Mouse (Mus musculus): ENCODE results near the gene Afmid. TPM values are rescaled to one million over a fixed set of nuclear protein-coding genes. Genes with fewer than 3 reads are reported as not detected.

The Afmid gene
- total RNA-seq (2023) = 10 to 100 TPM in 1 of 2 experiments, 1 to 10 TPM in 1; 10.0 to 13.1 TPM

GRCm38 (mm10) chr11:117825333-117826101 is at the start of gene Afmid, which contains the start of gene Tk1:
Gene Afmid, plus strand, starts transcription at chr11:117825924.
Gene Tk1, minus strand, starts transcription at chr11:117826092.

GRCm38 (mm10) chr11:117781993-117782704 is 43.6 kb upstream of the Afmid start, which contains the start of the genes Tmc8 and Tmc6:
Gene Tmc8, plus strand, starts transcription at chr11:117782076.
Gene Tmc6, minus strand, starts transcription at chr11:117782198.

GRCm38 (mm10) chr11:117797511-117798159 is 28.1 kb upstream of the Afmid start, which contains the start of gene 6030468B19Rik:
Gene 6030468B19Rik, plus strand, starts transcription at chr11:117797660.

GRCm38 (mm10) chr11:117809407-117810311 is 16.1 kb upstream of the Afmid start, which contains the start of the genes Gm20708 and Syngr2:
Gene Gm20708, plus strand, starts transcription at chr11:117809668.
Gene Syngr2, plus strand, starts transcription at chr11:117809668.

GRCm38 (mm10) chr11:117848985-117849671 is 23.4 kb downstream of the Afmid start, which contains the start of gene Birc5:
Gene Birc5, plus strand, starts transcription at chr11:117849251.

GRCm38 (mm10) chr11:117860601-117861000 is 34.9 kb downstream of the Afmid start, which contains the start of gene Tmem235:
Gene Tmem235, plus strand, starts transcription at chr11:117860752.

GRCm38 (mm10) chr11:117872861-117873608 is 47.3 kb downstream of the Afmid start, which contains the start of gene Tha1:
Gene Tha1, minus strand, starts transcription at chr11:117873481.

Other genes starting within 250 kb of the Afmid start
- 10 to 100 TPM; 41.2 to 45.0 TPM for gene Tnrc6c, start 171.6 kb upstream of the Afmid start, total RNA-seq (2023)
- gene Tmc8, start 43.8 kb upstream of the Afmid start, total RNA-seq (2023) = 10 to 100 TPM; 41.1 to 42.9 TPM
- gene Tmc6, start 43.7 kb upstream of the Afmid start, total RNA-seq (2023) = 100 to 1,000 TPM; 226 to 288 TPM
- gene 6030468B19Rik, start 28.3 kb upstream of the Afmid start, total RNA-seq (2023) = not detected
- gene Gm20708, start 16.3 kb upstream of the Afmid start, total RNA-seq (2023) = 1 to 10 TPM; 5.3 to 8.7 TPM
- 100 to 1,000 TPM; 264 to 272 TPM for gene Syngr2, start 16.3 kb upstream of the Afmid start, total RNA-seq (2023)
- gene Tk1, start 168 bp downstream of the Afmid start, total RNA-seq (2023) = 10 to 100 TPM in 1 of 2 experiments, 1 to 10 TPM in 1; 9.9 to 13.4 TPM
- gene Birc5, start 23.3 kb downstream of the Afmid start, total RNA-seq (2023) = 1 to 10 TPM; 1.1 to 1.3 TPM
- gene Tmem235, start 34.8 kb downstream of the Afmid start, total RNA-seq (2023) = not detected
- 1 to 10 TPM; 4.1 to 6.9 TPM for gene Tha1, start 47.6 kb downstream of the Afmid start, total RNA-seq (2023)
- gene Socs3, start 144.1 kb downstream of the Afmid start, total RNA-seq (2023) = 100 to 1,000 TPM; 359 to 389 TPM
- gene Pgs1, start 160.4 kb downstream of the Afmid start, total RNA-seq (2023) = 10 to 100 TPM; 76.2 to 76.4 TPM